Mouse (Mus musculus): Measurements from ENCODE around the gene Tefm.

GRCm38 (mm10) chr11:80101298-80101697 lies 40.7 kb downstream of the Tefm start:
- TF ChIP-seq MAFK (IDR thresholded peaks at IDR 0.05; ENCODE audit: insufficient read depth, low read depth, low read length) = no peak
- no peak for TF ChIP-seq HCFC1 (IDR thresholded peaks at IDR 0.05; ENCODE audit: borderline replicate concordance, insufficient read depth, low read length)
- no peak for TF ChIP-seq CHD2 (IDR thresholded peaks at IDR 0.05; ENCODE audit: low read depth, low read length)
- TF ChIP-seq ZNF384 (IDR thresholded peaks at IDR 0.05; ENCODE audit: low read depth, low read length) = no peak
- no peak for TF ChIP-seq ZC3H11A (IDR thresholded peaks at IDR 0.05; ENCODE audit: borderline replicate concordance, low read depth, low read length)
